In genomic region chr11:25743664-25744063, GRCm38 (mm10) we compare ENCODE assay signal across 23 mouse cellular contexts.
DNase-seq lines count a peak whose midpoint lies in the region; ATAC-seq and TF ChIP-seq lines count a peak whose summit lies in the region.
"Had no signal": no experiment of that assay in that cellular context is flagged by ENCODE, and none has a peak within 500 bp of the region (broad histone marks: within the 10 kb centered on the region; RNA-seq: fewer than 3 reads in every experiment).

No protein-coding gene starts in this region.

- intact Hi-C loops in heart, adult 2 months (cut with DNase I): no loop called here

- no peaks in the 10 kb centered on the region for H3K79me2 ChIP-seq in heart, adult 2 months (replicated peaks; ENCODE audit: control insufficient read depth, insufficient read depth, low read length)

- no peaks in the 10 kb centered on the region for H3K9me3 ChIP-seq in lung, embryonic 14.5 days (ENCODE audit: low read depth, low read length)
- H3K9me3 ChIP-seq: embryonic facial prominence, embryonic 10.5 days; heart, embryonic 10.5 days; lung, embryonic 15.5 days; midbrain, embryonic 15.5 days; stomach, embryonic 15.5 days had no signal

- no peak for TF ChIP-seq POLR2A in heart, adult 2 months (IDR thresholded peaks at IDR 0.05; ENCODE audit: insufficient read depth, low read depth, low read length)

- no peak for DNase-seq in heart, adult 2 months
- no peak for DNase-seq in heart, adult 9 months (ENCODE audit: low spot score in 2 of 2)
- DNase-seq in lung, embryonic 14.5 days: peak; percentile 3
- DNase-seq in lung, postnatal 25 days (ENCODE audit: low spot score): no peak
- DNase-seq in R1 (ENCODE audit: low read depth, low spot score): peak; percentile 30
- no peak for DNase-seq in embryo, embryonic 9.5 days (ENCODE audit: extremely low spot score)
- no peak for DNase-seq in kidney, adult 9 months
- DNase-seq: adrenal gland, postnatal 36 days; cerebellum, adult 9-10 months; gastrocnemius, postnatal 36 days; heart, postnatal 4 days; kidney, postnatal 25 days; right cerebral cortex, postnatal 4 days; thymus, adult 2 months; thymus, postnatal 4 days had no signal

- no peak for TF ChIP-seq EP300 in heart, adult 2 months (IDR thresholded peaks at IDR 0.05; ENCODE audit: insufficient read depth, low read depth, low read length)

- H3K9ac ChIP-seq in heart, adult 2 months (ENCODE audit: low read depth, low read length): no peak overlapping the region
- no peak overlapping the region for H3K9ac ChIP-seq in lung, embryonic 14.5 days
- H3K9ac ChIP-seq: hindbrain, embryonic 14.5 days; lung, embryonic 15.5 days; midbrain, embryonic 15.5 days; stomach, embryonic 15.5 days had no signal

- TF ChIP-seq CTCF in heart, adult 2 months (IDR thresholded peaks at IDR 0.05): peak; percentile 29
- TF ChIP-seq CTCF in lung, embryonic 14.5 days (IDR thresholded peaks at IDR 0.05; ENCODE audit: low read depth): peak; percentile 20; the same call in 1 of the 2 replicates

- H3K4me3 ChIP-seq in heart, adult 2 months: no peak overlapping the region
- H3K4me3 ChIP-seq in lung, embryonic 14.5 days (ENCODE audit: low read depth, low read length): no peak overlapping the region
- H3K4me3 ChIP-seq: embryonic facial prominence, embryonic 10.5 days; heart, embryonic 10.5 days; lung, embryonic 15.5 days; midbrain, embryonic 15.5 days; stomach, embryonic 15.5 days had no signal

- no peak overlapping the region for H3K27ac ChIP-seq in heart, adult 2 months
- no peak overlapping the region for H3K27ac ChIP-seq in lung, embryonic 14.5 days (ENCODE audit: low read depth)
- H3K27ac ChIP-seq: embryonic facial prominence, embryonic 10.5 days; heart, embryonic 10.5 days; hindbrain, embryonic 14.5 days; lung, embryonic 15.5 days; macrophage; midbrain, embryonic 15.5 days; stomach, embryonic 15.5 days had no signal

- H3K4me2 ChIP-seq in lung, embryonic 14.5 days: no peak overlapping the region
- H3K4me2 ChIP-seq: hindbrain, embryonic 14.5 days; liver, embryonic 11.5 days; lung, embryonic 15.5 days; midbrain, embryonic 15.5 days; stomach, embryonic 15.5 days had no signal

- H3K27me3 ChIP-seq in heart, adult 2 months (ENCODE audit: control insufficient read depth, insufficient read depth, low read length): no peaks in the 10 kb centered on the region
- H3K27me3 ChIP-seq in lung, embryonic 14.5 days (ENCODE audit: insufficient read depth, low read length): no peaks in the 10 kb centered on the region
- H3K27me3 ChIP-seq: lung, embryonic 15.5 days; midbrain, embryonic 15.5 days; stomach, embryonic 15.5 days had no signal

- H3K4me1 ChIP-seq in heart, adult 2 months (ENCODE audit: control insufficient read depth, insufficient read depth, low read length): no peaks in the 10 kb centered on the region
- no peaks in the 10 kb centered on the region for H3K4me1 ChIP-seq in lung, embryonic 14.5 days (ENCODE audit: insufficient read depth)
- H3K4me1 ChIP-seq: lung, embryonic 15.5 days; midbrain, embryonic 15.5 days; stomach, embryonic 15.5 days had no signal

- no peaks in the 10 kb centered on the region for H3K36me3 ChIP-seq in heart, adult 2 months (ENCODE audit: control insufficient read depth, insufficient read depth, low read length)
- no peaks in the 10 kb centered on the region for H3K36me3 ChIP-seq in lung, embryonic 14.5 days (ENCODE audit: insufficient read depth)
- H3K36me3 ChIP-seq: embryonic facial prominence, embryonic 10.5 days; heart, embryonic 10.5 days; lung, embryonic 15.5 days; midbrain, embryonic 15.5 days; stomach, embryonic 15.5 days had no signal

- 73% methylated on average over 3 of the region's 3 CpGs for WGBS in heart, adult 2 months
- 92% methylated on average over 3 of the region's 3 CpGs for WGBS in lung, embryonic 14.5 days

- ATAC-seq in lung, embryonic 14.5 days (ENCODE audit: insufficient read depth): no peak
- ATAC-seq: midbrain, embryonic 15.5 days had no signal

Comparison
In these comparisons a context has a peak if more than half of its experiments do, and no peak if none do; other contexts are left out.
1. DNase-seq: peak in lung, embryonic 14.5 days (single experiment) and R1 (single experiment); none in heart, adult 2 months (0 of 2), heart, adult 9 months (0 of 2), lung, postnatal 25 days (single experiment), embryo, embryonic 9.5 days (single experiment) and kidney, adult 9 months (single experiment).